Mouse (Mus musculus) midbrain, embryonic 12.5 days (tissue): ENCODE measurements around the gene Asxl1. TPM values are rescaled to one million over a fixed set of nuclear protein-coding genes. Genes with fewer than 3 reads are reported as not detected.
A peak's percentile ranks its signal among the peaks of the same experiment; 100 is the strongest.

Experiments
- ATAC-seq: fragments of 200-750 bp; cut with Nextera tagmentation; 2 replicates; pipeline ENCODE4 v1.8.0; 2017; ENCODE audit warnings: low read depth, moderate TSS enrichment, moderate library complexity; ENCODE audit not compliant: low FRiP score
- H3K27ac ChIP-seq: fragments of 300-500 bp; sonication (generic); replicated peaks from 2 replicates; pipeline ENCODE4 v1.5.1; 2016; ENCODE audit warnings: mild to moderate bottlenecking
- H3K27me3 ChIP-seq: fragments of 300-500 bp; sonication (generic); 2 replicates; pipeline ENCODE4 v1.6.1; 2016; ENCODE audit warnings: mild to moderate bottlenecking
- H3K36me3 ChIP-seq: fragments of 300-500 bp; sonication (generic); 2 replicates; pipeline ENCODE4 v1.6.1; 2016
- H3K4me1 ChIP-seq: fragments of 300-500 bp; sonication (generic); 2 replicates; pipeline ENCODE4 v1.6.1; 2016
- H3K4me2 ChIP-seq: fragments of 300-500 bp; sonication (generic); replicated peaks from 2 replicates; pipeline ENCODE4 v1.6.1; 2016; ENCODE audit warnings: mild to moderate bottlenecking, moderate library complexity
- H3K4me3 ChIP-seq: fragments of 300-500 bp; sonication (generic); 2 replicates; pipeline ENCODE4 v1.5.1; 2016; ENCODE audit warnings: mild to moderate bottlenecking
- H3K9ac ChIP-seq: fragments of 300-500 bp; sonication (generic); replicated peaks from 2 replicates; pipeline ENCODE4 v1.6.1; 2016; ENCODE audit warnings: mild to moderate bottlenecking, moderate library complexity
- H3K9me3 ChIP-seq: fragments of 300-500 bp; sonication (generic); 2 replicates; pipeline ENCODE4 v1.6.1; 2016; ENCODE audit warnings: mild to moderate bottlenecking
- WGBS: fragments of 180-500 bp; shearing (Covaris S2); methylation state at CpG from one replicate; pipeline ENCODE4 v1.1.7; 2016; 5-methylcytosine and 5-hydroxymethylcytosine counted together
- polyA plus RNA-seq: library from polyadenylated mRNA; unstranded; fragments of >200 nt; fragmentation: Nextera tagmentation; extraction: Ambion mirVana; gene quantifications from 2 replicates; pipeline ENCODE4 v1.2.1, GENCODE M21; 2016

Asxl1 gene
- polyA plus RNA-seq: 16.4 and 18.2 TPM in 2 replicates

GRCm38 (mm10) chr2:153345454-153346220 is at the start of gene Asxl1:
Gene Asxl1, plus strand, starts transcription at chr2:153345829.
- Histone ChIP-seq H3K4me1 (peaks cover 35% of the 10 kb centered on the region), H3K27me3 (no peaks in the 10 kb centered on the region), H3K36me3 (no peaks in the 10 kb centered on the region), H3K4me3 (peak within 1 kb of the TSS; percentile 74), H3K4me2 (peak within 1 kb of the TSS; percentile 75), H3K9ac (peak within 1 kb of the TSS; percentile 98), H3K9me3 (no peaks in the 10 kb centered on the region), H3K27ac (peak within 1 kb of the TSS; percentile 97)
- WGBS: 1% methylated on average over 63 of the region's 79 CpGs
- ATAC-seq: peak; percentile 97

GRCm38 (mm10) chr2:153297771-153298170 is 47.9 kb upstream of the Asxl1 start:
- WGBS: 86% methylated on average over 4 of the region's 4 CpGs
- no peak overlapping the region for H3K9ac ChIP-seq
- H3K4me1 ChIP-seq: no peaks in the 10 kb centered on the region
- H3K27ac ChIP-seq: no peak overlapping the region
- ATAC-seq: no peak
- no peaks in the 10 kb centered on the region for H3K9me3 ChIP-seq
- no peak overlapping the region for H3K4me2 ChIP-seq
- H3K36me3 ChIP-seq: no peaks in the 10 kb centered on the region
- no peak overlapping the region for H3K4me3 ChIP-seq
- H3K27me3 ChIP-seq: no peaks in the 10 kb centered on the region

- H3K36me3 ChIP-seq: no peaks in the 10 kb centered on the region
- H3K4me2 ChIP-seq: no peak overlapping the region
- no peaks in the 10 kb centered on the region for H3K9me3 ChIP-seq
- H3K27me3 ChIP-seq: no peaks in the 10 kb centered on the region
- no peaks in the 10 kb centered on the region for H3K4me1 ChIP-seq
- H3K9ac ChIP-seq: no peak overlapping the region
- no peak overlapping the region for H3K27ac ChIP-seq
- ATAC-seq: no peak
- 81% methylated on average over 4 of the region's 4 CpGs for WGBS
- no peak overlapping the region for H3K4me3 ChIP-seq
Observed at GRCm38 (mm10) chr2:153298460-153298859, 47.2 kb upstream of the Asxl1 start.

- Histone ChIP-seq H3K4me1 (no peaks in the 10 kb centered on the region), H3K9ac (no peak overlapping the region), H3K9me3 (no peaks in the 10 kb centered on the region), H3K27ac (no peak overlapping the region), H3K36me3 (no peaks in the 10 kb centered on the region), H3K4me3 (no peak overlapping the region), H3K27me3 (no peaks in the 10 kb centered on the region), H3K4me2 (no peak overlapping the region)
- WGBS: 83% methylated on average over 4 of the region's 4 CpGs
- no peak for ATAC-seq
Observed at GRCm38 (mm10) chr2:153298863-153299262, 46.8 kb upstream of the Asxl1 start.

- no peak overlapping the region for H3K27ac ChIP-seq
- no peak overlapping the region for H3K4me2 ChIP-seq
- 96% methylated on average over 5 of the region's 5 CpGs for WGBS
- no peaks in the 10 kb centered on the region for H3K27me3 ChIP-seq
- H3K36me3 ChIP-seq: no peaks in the 10 kb centered on the region
- no peak overlapping the region for H3K9ac ChIP-seq
- H3K4me3 ChIP-seq: no peak overlapping the region
- 0 out of 2 replicates have a peak, but pooled peaks cover 3% of the 10 kb centered on the region for H3K4me1 ChIP-seq
- no peak for ATAC-seq
- H3K9me3 ChIP-seq: no peaks in the 10 kb centered on the region
Observed at GRCm38 (mm10) chr2:153301123-153301522, 44.5 kb upstream of the Asxl1 start.

- 80% methylated on average over 6 of the region's 6 CpGs for WGBS
Observed at GRCm38 (mm10) chr2:153305240-153305639, 40.4 kb upstream of the Asxl1 start.

GRCm38 (mm10) chr2:153308586-153308985 is 37.0 kb upstream of the Asxl1 start:
- Histone ChIP-seq H3K4me1 (0 out of 2 replicates have a peak, but pooled peaks cover 3% of the 10 kb centered on the region), H3K9ac (no peak overlapping the region), H3K36me3 (0 out of 2 replicates have a peak, but pooled peaks cover 3% of the 10 kb centered on the region), H3K27me3 (no peaks in the 10 kb centered on the region), H3K27ac (no peak overlapping the region), H3K4me2 (no peak overlapping the region), H3K9me3 (no peaks in the 10 kb centered on the region), H3K4me3 (no peak overlapping the region)
- WGBS: 86% methylated on average over 7 of the region's 7 CpGs
- no peak for ATAC-seq

More at GRCm38 (mm10) chr2:153305240-153305639, 40.4 kb upstream of the Asxl1 start:
- H3K9ac ChIP-seq: no peak overlapping the region
- 0 out of 2 replicates have a peak, but pooled peaks cover 3% of the 10 kb centered on the region for H3K4me1 ChIP-seq
- no peaks in the 10 kb centered on the region for H3K27me3 ChIP-seq
- no peak overlapping the region for H3K4me2 ChIP-seq
- no peaks in the 10 kb centered on the region for H3K9me3 ChIP-seq
- ATAC-seq: no peak
- H3K4me3 ChIP-seq: no peak overlapping the region
- no peaks in the 10 kb centered on the region for H3K36me3 ChIP-seq
- no peak overlapping the region for H3K27ac ChIP-seq

GRCm38 (mm10) chr2:153309106-153309505 is 36.5 kb upstream of the Asxl1 start:
- no peak overlapping the region for H3K4me3 ChIP-seq
- H3K36me3 ChIP-seq: 0 out of 2 replicates have a peak, but pooled peaks cover 3% of the 10 kb centered on the region
- no peak overlapping the region for H3K9ac ChIP-seq
- 0 out of 2 replicates have a peak, but pooled peaks cover 3% of the 10 kb centered on the region for H3K4me1 ChIP-seq
- H3K9me3 ChIP-seq: no peaks in the 10 kb centered on the region
- no peak overlapping the region for H3K4me2 ChIP-seq
- no peak overlapping the region for H3K27ac ChIP-seq
- no peak for ATAC-seq
- H3K27me3 ChIP-seq: no peaks in the 10 kb centered on the region
- WGBS: 79% methylated on average over 8 of the region's 8 CpGs

- Histone ChIP-seq H3K9ac (no peak overlapping the region), H3K27ac (no peak overlapping the region), H3K4me1 (0 out of 2 replicates have a peak, but pooled peaks cover 2% of the 10 kb centered on the region), H3K9me3 (no peaks in the 10 kb centered on the region), H3K27me3 (no peaks in the 10 kb centered on the region), H3K36me3 (0 out of 2 replicates have a peak, but pooled peaks cover 3% of the 10 kb centered on the region), H3K4me3 (no peak overlapping the region), H3K4me2 (no peak overlapping the region)
- WGBS: 79% methylated on average over 6 of the region's 6 CpGs
- ATAC-seq: no peak
Observed at GRCm38 (mm10) chr2:153310228-153310627, 35.4 kb upstream of the Asxl1 start.

- Histone ChIP-seq H3K4me1 (no peaks in the 10 kb centered on the region), H3K4me2 (no peak overlapping the region), H3K4me3 (no peak overlapping the region), H3K9me3 (no peaks in the 10 kb centered on the region), H3K9ac (no peak overlapping the region), H3K36me3 (peaks cover 23% of the 10 kb centered on the region), H3K27me3 (no peaks in the 10 kb centered on the region), H3K27ac (no peak overlapping the region)
- ATAC-seq: no peak
- WGBS: 87% methylated on average over 9 of the region's 9 CpGs
Observed at GRCm38 (mm10) chr2:153312884-153313283, 32.7 kb upstream of the Asxl1 start.

GRCm38 (mm10) chr2:153318408-153318807 is 27.2 kb upstream of the Asxl1 start:
- no peak for ATAC-seq
- Histone ChIP-seq H3K36me3 (peaks cover 54% of the 10 kb centered on the region), H3K27ac (no peak overlapping the region), H3K4me2 (no peak overlapping the region), H3K27me3 (no peaks in the 10 kb centered on the region), H3K4me1 (no peaks in the 10 kb centered on the region), H3K9me3 (no peaks in the 10 kb centered on the region), H3K9ac (no peak overlapping the region), H3K4me3 (no peak overlapping the region)
- WGBS: 95% methylated on average over 4 of the region's 4 CpGs

- H3K27me3 ChIP-seq: no peaks in the 10 kb centered on the region
- ATAC-seq: no peak
- H3K9me3 ChIP-seq: no peaks in the 10 kb centered on the region
- H3K27ac ChIP-seq: no peak overlapping the region
- no peaks in the 10 kb centered on the region for H3K4me1 ChIP-seq
- peaks cover 61% of the 10 kb centered on the region for H3K36me3 ChIP-seq
- 84% methylated on average over 8 of the region's 8 CpGs for WGBS
- no peak overlapping the region for H3K9ac ChIP-seq
- no peak overlapping the region for H3K4me3 ChIP-seq
- H3K4me2 ChIP-seq: no peak overlapping the region
Observed at GRCm38 (mm10) chr2:153319036-153319643, 26.5 kb upstream of the Asxl1 start.
